In the genomic region with DNA sequence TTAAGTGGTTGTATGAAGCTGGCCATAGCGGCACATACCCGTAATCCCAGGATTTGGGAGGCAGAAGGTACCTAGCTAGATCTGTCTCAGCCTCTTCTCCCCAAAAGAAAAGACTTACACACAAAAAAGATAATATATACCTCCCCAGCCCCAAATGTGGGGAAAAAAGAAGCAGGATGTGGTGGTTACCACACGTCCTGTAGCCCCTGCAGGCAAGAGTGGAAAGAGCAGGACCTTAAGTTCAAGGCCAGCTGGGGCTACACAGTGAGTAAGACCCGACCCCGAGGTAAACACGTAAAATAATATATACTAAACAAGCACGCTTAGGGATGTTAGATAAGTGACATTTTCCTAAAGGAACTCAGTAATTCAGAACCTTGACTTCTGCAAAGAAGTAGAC, we compare ENCODE assay signal across 31 mouse cellular contexts. TPM values are rescaled to one million over a fixed set of nuclear protein-coding genes. Genes with fewer than 3 reads are reported as not detected.
DNase-seq lines count a peak whose midpoint lies in the region; TF ChIP-seq lines count a peak whose summit lies in the region.
"Had no signal": no experiment of that assay in that cellular context is flagged by ENCODE, and none has a peak within 500 bp of the region (broad histone marks: within the 10 kb centered on the region; RNA-seq: fewer than 3 reads in every experiment).

No protein-coding gene starts in this region.

- H3K36me3 ChIP-seq in thymus, adult 2 months (ENCODE audit: control insufficient read depth, insufficient read depth, low read length): no peaks in the 10 kb centered on the region
- H3K36me3 ChIP-seq: forebrain, embryonic 10.5 days; limb, embryonic 15.5 days; liver, embryonic 13.5 days; midbrain, embryonic 10.5 days had no signal

- H3K4me3 ChIP-seq in thymus, adult 2 months (ENCODE audit: control insufficient read depth, insufficient read depth, low read length): no peak overlapping the region
- H3K4me3 ChIP-seq: embryonic facial prominence, embryonic 13.5 days; forebrain, embryonic 10.5 days; forebrain, embryonic 15.5 days; limb, embryonic 15.5 days; liver, embryonic 13.5 days; midbrain, embryonic 10.5 days; midbrain, embryonic 15.5 days had no signal

- H3K27me3 ChIP-seq in thymus, adult 2 months (ENCODE audit: control insufficient read depth, insufficient read depth, low read length): no peaks in the 10 kb centered on the region
- H3K27me3 ChIP-seq: CH12.LX; embryonic facial prominence, embryonic 13.5 days; forebrain, embryonic 15.5 days; limb, embryonic 15.5 days; liver, embryonic 13.5 days; midbrain, embryonic 15.5 days had no signal

- H3K27ac ChIP-seq in thymus, adult 2 months (ENCODE audit: control insufficient read depth, insufficient read depth, low read length): no peak overlapping the region
- H3K27ac ChIP-seq: embryonic facial prominence, embryonic 13.5 days; forebrain, embryonic 10.5 days; forebrain, embryonic 15.5 days; hindbrain, embryonic 14.5 days; limb, embryonic 15.5 days; liver, embryonic 13.5 days; midbrain, embryonic 10.5 days; midbrain, embryonic 15.5 days had no signal

- WGBS in thymus, adult 2 months: 52% methylated on average over 7 of the region's 7 CpGs

- no peak for TF ChIP-seq POLR2A in thymus, adult 2 months (IDR thresholded peaks at IDR 0.05; ENCODE audit: control insufficient read depth, extremely low read depth, insufficient read depth, low read length, poor library complexity)

- peaks cover 7% of the 10 kb centered on the region for H3K4me1 ChIP-seq in thymus, adult 2 months (replicated peaks; ENCODE audit: control insufficient read depth, insufficient read depth, low read length)
- H3K4me1 ChIP-seq: forebrain, embryonic 15.5 days; midbrain, embryonic 10.5 days; midbrain, embryonic 15.5 days had no signal

- intact Hi-C loops in heart, postnatal 14 days (cut with DNase I): no loop called here

- peak; percentile 70 for DNase-seq in thymus, postnatal 0 days (ENCODE audit: low spot score)
- no peak for DNase-seq in thymus, adult 2 months
- peak; percentile 24 to 40 for DNase-seq in CD8-positive naive resting alpha-beta T cell, adult 2 months (ENCODE audit: low read depth in 2 of 2, low spot score in 2 of 2)
- peak; percentile 69 for DNase-seq in induced T-regulatory cell, adult 2 months (ENCODE audit: low read depth)
- no peak for DNase-seq in layer of hippocampus, postnatal 36 days
- DNase-seq in heart, postnatal 14 days: no peak
- no peak for DNase-seq in embryo, embryonic 9.5 days (ENCODE audit: extremely low spot score)
- DNase-seq: adrenal gland, postnatal 10 days; cerebellum, adult 8-10 months; cerebellum, postnatal 36 days; embryo, embryonic 11 days; gastrocnemius, postnatal 25 days; heart, adult 18-20 months; heart, postnatal 4 days; kidney, adult 18-20 months; kidney, postnatal 4 days; left cerebral cortex, postnatal 4 days; liver, embryonic 13.5 days; lung, adult 18-20 months; lung, postnatal 4 days; right cerebral cortex, adult 18-20 months had no signal

- TF ChIP-seq CTCF in thymus, adult 2 months (IDR thresholded peaks at IDR 0.05; ENCODE audit: borderline replicate concordance, control insufficient read depth, extremely low read depth, insufficient read depth, low read length, poor library complexity): no peak

RNA-seq across cellular contexts. Expression of a gene that starts 18.4 kb away (rescaled TPM):
- polyA plus RNA-seq in thymus, postnatal 0 days (2015; fragmentation: Nextera tagmentation; extraction: Ambion mirVana): 1.9 and 2.9 TPM in 2 replicates
- polyA plus RNA-seq in thymus, adult 2 months (2012; rRNA removed): 1.8 and 1.9 TPM in 2 replicates
- total RNA-seq in layer of hippocampus, postnatal 36 days (2021): 10 to 100 TPM; 26.9 to 28.7 TPM
- total RNA-seq in heart, postnatal 14 days (2021): not detected
- total RNA-seq: CH12.LX; gastrocnemius, adult 18-20 months; gastrocnemius, postnatal 25 days; heart, adult 18-20 months; neutrophil, adult 5-6 weeks had no signal

RNA-seq across cellular contexts. Expression of a gene that starts 37.6 kb away (rescaled TPM):
- polyA plus RNA-seq in thymus, postnatal 0 days (2015; fragmentation: Nextera tagmentation; extraction: Ambion mirVana): 0.18 TPM in 1 of 2 replicates, not detected in the other
- 1.4 and 2.9 TPM in 2 replicates for polyA plus RNA-seq in thymus, adult 2 months (2012; rRNA removed)
- total RNA-seq in layer of hippocampus, postnatal 36 days (2021): 1 to 10 TPM; 7.9 to 9.9 TPM
- 10 to 100 TPM; 29.3 to 30.2 TPM for total RNA-seq in heart, postnatal 14 days (2021)
- total RNA-seq: neutrophil, adult 5-6 weeks had no signal

Comparison
In these comparisons a context has a peak if more than half of its experiments do, and no peak if none do; other contexts are left out.
1. DNase-seq: peak in thymus, postnatal 0 days (single experiment), CD8-positive naive resting alpha-beta T cell, adult 2 months (2 of 2) and induced T-regulatory cell, adult 2 months (single experiment); none in thymus, adult 2 months (single experiment), layer of hippocampus, postnatal 36 days (0 of 2), heart, postnatal 14 days (0 of 2) and embryo, embryonic 9.5 days (single experiment).
2. RNA of a gene that starts 18.4 kb away (total RNA-seq): 26.9 to 28.7 TPM in layer of hippocampus, postnatal 36 days; not detected in heart, postnatal 14 days; every median in the first group is over 10 times any median in the second.